ENCODE assay signal across 24 mouse cellular contexts in the genomic region with DNA sequence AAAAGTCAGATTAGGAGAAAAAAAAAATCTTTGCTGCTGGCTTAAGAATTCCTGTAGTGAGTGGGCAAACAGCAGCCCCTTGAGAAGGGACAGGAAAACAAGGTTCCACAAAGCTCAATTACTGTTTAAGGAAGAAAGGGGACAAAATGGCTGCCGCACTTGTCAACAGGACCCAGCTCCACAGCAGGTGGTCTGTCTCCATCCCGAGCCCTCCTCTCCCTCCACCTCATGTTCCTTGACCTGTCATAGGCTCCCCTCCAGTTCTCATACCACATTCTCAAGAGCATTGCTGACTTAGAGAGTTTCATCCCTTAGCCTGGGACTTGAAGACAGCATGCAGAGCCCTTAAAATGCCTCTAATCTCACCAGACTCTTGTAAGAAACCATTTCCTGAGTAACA. TPM values are rescaled to one million over a fixed set of nuclear protein-coding genes. Genes with fewer than 3 reads are reported as not detected.
A peak's percentile ranks its signal among the peaks of the same experiment; 100 is the strongest.
DNase-seq lines count a peak whose midpoint lies in the region; ATAC-seq lines count a peak whose summit lies in the region.
"Had no signal": no experiment of that assay in that cellular context is flagged by ENCODE, and none has a peak within 500 bp of the region (broad histone marks: within the 10 kb centered on the region; RNA-seq: fewer than 3 reads in every experiment).

No protein-coding gene starts in this region.

- no peak for ATAC-seq in heart, embryonic 11.5 days (replicated peaks; ENCODE audit: insufficient number of reproducible peaks, low FRiP score, low TSS enrichment)
- ATAC-seq in forebrain, embryonic 15.5 days (replicated peaks): no peak

- peaks cover 15% of the 10 kb centered on the region for H3K4me1 ChIP-seq in heart, embryonic 11.5 days (ENCODE audit: control insufficient read depth, insufficient read depth, low read length)
- H3K4me1 ChIP-seq in forebrain, embryonic 15.5 days: peaks cover 8% of the 10 kb centered on the region; the same call in 1 of the 2 replicates
- H3K4me1 ChIP-seq: embryonic facial prominence, embryonic 15.5 days; neural tube, embryonic 12.5 days; stomach, embryonic 15.5 days had no signal

- H3K4me2 ChIP-seq in heart, embryonic 11.5 days: no peak overlapping the region
- no peak overlapping the region for H3K4me2 ChIP-seq in forebrain, embryonic 15.5 days (replicated peaks)
- H3K4me2 ChIP-seq: embryonic facial prominence, embryonic 15.5 days; hindbrain, embryonic 15.5 days; limb, embryonic 15.5 days; lung, embryonic 14.5 days; midbrain, embryonic 13.5 days; neural tube, embryonic 12.5 days; stomach, embryonic 15.5 days had no signal

- H3K27ac ChIP-seq in heart, embryonic 11.5 days (ENCODE audit: low read depth, low read length): no peak overlapping the region
- H3K27ac ChIP-seq in forebrain, embryonic 15.5 days (replicated peaks): peak overlapping the region; percentile 22
- H3K27ac ChIP-seq: embryonic facial prominence, embryonic 15.5 days; hindbrain, embryonic 15.5 days; kidney, postnatal 0 days; limb, embryonic 15.5 days; liver, embryonic 14.5 days; neural tube, embryonic 12.5 days; stomach, embryonic 15.5 days had no signal

- WGBS in heart, embryonic 11.5 days (ENCODE audit: insufficient replicate concordance): 47% methylated on average over 2 of the region's 2 CpGs
- WGBS in forebrain, embryonic 15.5 days: 17% methylated on average over 2 of the region's 2 CpGs

- no peak overlapping the region for H3K9ac ChIP-seq in heart, embryonic 11.5 days (ENCODE audit: low read depth, low read length)
- no peak overlapping the region for H3K9ac ChIP-seq in forebrain, embryonic 15.5 days (replicated peaks)
- H3K9ac ChIP-seq: embryonic facial prominence, embryonic 15.5 days; hindbrain, embryonic 15.5 days; limb, embryonic 15.5 days; liver, embryonic 14.5 days; lung, embryonic 14.5 days; midbrain, embryonic 13.5 days; neural tube, embryonic 12.5 days; stomach, embryonic 15.5 days had no signal

- no peaks in the 10 kb centered on the region for H3K27me3 ChIP-seq in heart, embryonic 11.5 days (ENCODE audit: control insufficient read depth, insufficient read depth, low read length)
- H3K27me3 ChIP-seq in forebrain, embryonic 15.5 days: no peaks in the 10 kb centered on the region
- H3K27me3 ChIP-seq: CH12.LX; embryonic facial prominence, embryonic 15.5 days; hindbrain, embryonic 15.5 days; limb, embryonic 15.5 days; midbrain, embryonic 13.5 days; neural tube, embryonic 12.5 days; stomach, embryonic 15.5 days had no signal

- H3K36me3 ChIP-seq in heart, embryonic 11.5 days (ENCODE audit: control insufficient read depth, insufficient read depth, low read length): no peaks in the 10 kb centered on the region
- no peaks in the 10 kb centered on the region for H3K36me3 ChIP-seq in forebrain, embryonic 15.5 days
- H3K36me3 ChIP-seq: embryonic facial prominence, embryonic 15.5 days; hindbrain, embryonic 15.5 days; midbrain, embryonic 13.5 days; neural tube, embryonic 12.5 days; stomach, embryonic 15.5 days had no signal

- H3K9me3 ChIP-seq in heart, embryonic 11.5 days (replicated peaks; ENCODE audit: control insufficient read depth, low read length): no peaks in the 10 kb centered on the region
- no peaks in the 10 kb centered on the region for H3K9me3 ChIP-seq in forebrain, embryonic 15.5 days
- H3K9me3 ChIP-seq: embryonic facial prominence, embryonic 15.5 days; hindbrain, embryonic 15.5 days; limb, embryonic 15.5 days; midbrain, embryonic 13.5 days; neural tube, embryonic 12.5 days; stomach, embryonic 15.5 days had no signal

- DNase-seq in heart, adult 11 months: peak; percentile 53
- DNase-seq in ES-CJ7 (ENCODE audit: low read depth, low spot score): peak; percentile 49
- peak; percentile 46 for DNase-seq in ZHBTc4 (ENCODE audit: low read depth, low spot score)
- no peak for DNase-seq in adrenal gland, postnatal 14 days
- no peak for DNase-seq in left cerebral cortex, adult 8-10 months (ENCODE audit: low spot score in 2 of 2)
- DNase-seq: adrenal gland, postnatal 25 days; B cell, adult 2 months; gastrocnemius, postnatal 10 days; heart, postnatal 4 days; kidney, adult 2 months; lung, embryonic 14.5 days; right cerebral cortex, adult 18-20 months; thymus, postnatal 36 days had no signal

- no peak overlapping the region for H3K4me3 ChIP-seq in heart, embryonic 11.5 days (ENCODE audit: low read depth, low read length)
- H3K4me3 ChIP-seq in forebrain, embryonic 15.5 days: no peak overlapping the region
- H3K4me3 ChIP-seq: embryonic facial prominence, embryonic 15.5 days; hindbrain, embryonic 15.5 days; limb, embryonic 15.5 days; midbrain, embryonic 13.5 days; neural tube, embryonic 12.5 days; stomach, embryonic 15.5 days had no signal

RNA-seq across cellular contexts. Expression of a gene that starts 30.6 kb away (rescaled TPM):
- 19.7 and 20.6 TPM in 2 replicates for polyA plus RNA-seq in heart, embryonic 11.5 days (2014; fragmentation: Nextera tagmentation; extraction: Ambion mirVana)
- polyA plus RNA-seq in forebrain, embryonic 15.5 days (2015; fragmentation: Nextera tagmentation; extraction: Ambion mirVana): 8.5 and 10.3 TPM in 2 replicates
- total RNA-seq in adrenal gland, postnatal 14 days (2021): 17.9 and 22.8 TPM in 2 replicates
- 10 to 100 TPM in 3 of 4 experiments, 1 to 10 TPM in 1; 9.9 to 16.3 (median 14.0) TPM for total RNA-seq in left cerebral cortex, adult 8-10 months (2022)

Comparison
In these comparisons a context has a peak if more than half of its experiments do, and no peak if none do; other contexts are left out.
1. DNase-seq: peak in heart, adult 11 months (single experiment), ES-CJ7 (single experiment) and ZHBTc4 (single experiment); none in adrenal gland, postnatal 14 days (single experiment) and left cerebral cortex, adult 8-10 months (0 of 2).